8 mouse cellular contexts compared by ENCODE assay signal in the genomic region with DNA sequence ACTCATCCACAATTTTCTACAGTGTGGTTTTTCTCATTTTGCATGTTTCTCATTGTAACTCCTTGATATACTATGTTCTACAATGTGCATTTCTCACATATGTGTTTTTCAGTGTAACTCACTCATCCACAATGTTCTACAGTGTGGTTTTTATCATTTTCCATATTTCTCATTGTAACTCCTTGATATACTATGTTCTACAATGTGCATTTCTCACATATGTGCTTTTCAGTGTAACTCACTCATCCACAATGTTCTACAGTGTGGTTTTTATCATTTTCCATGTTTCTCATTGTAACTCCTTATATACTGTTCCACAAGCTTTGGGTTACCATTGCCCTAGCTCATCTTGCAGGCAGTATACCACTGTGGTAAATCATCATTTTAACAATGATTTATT.
DNase-seq lines count a peak whose midpoint lies in the region; ATAC-seq and TF ChIP-seq lines count a peak whose summit lies in the region.
"Not testable (repeated sequence)": the region's sequence is repeated elsewhere in the genome, so short reads cannot be mapped to it uniquely, and the experiment has no call there.

No protein-coding gene starts in this region.

- DNase-seq in Muller cell, postnatal 12 days (ENCODE audit: inconsistent ontology term) = peak; percentile 32
- DNase-seq in embryo, embryonic 10 days (ENCODE audit: low spot score) = peak; percentile 26
- peak; percentile 9 for DNase-seq in hindbrain, embryonic 10.5 days (ENCODE audit: low spot score)
- DNase-seq in liver, postnatal 0 days; stomach, postnatal 0 days (ENCODE audit: low spot score): not testable (repeated sequence)
- DNase-seq in naive thymus-derived CD4-positive, alpha-beta T cell, adult 2 months (ENCODE audit: low read depth) = peak; percentile 83

- not testable (repeated sequence) for H3K4me2 ChIP-seq in forebrain, embryonic 13.5 days; kidney, embryonic 16.5 days (replicated peaks; ENCODE audit: low read depth, low read length); liver, postnatal 0 days (ENCODE audit: low read depth, low read length); stomach, postnatal 0 days (replicated peaks; ENCODE audit: low read depth)

- not testable (repeated sequence) for H3K36me3 ChIP-seq in forebrain, embryonic 13.5 days (ENCODE audit: poor library complexity, severe bottlenecking); hindbrain, embryonic 10.5 days; kidney, embryonic 16.5 days (ENCODE audit: insufficient read depth, low read length); liver, postnatal 0 days (replicated peaks; ENCODE audit: insufficient read depth, low read length); stomach, postnatal 0 days (ENCODE audit: control insufficient read depth, insufficient read depth, low read length)

- H3K9me3 ChIP-seq in forebrain, embryonic 13.5 days (replicated peaks); hindbrain, embryonic 10.5 days; kidney, embryonic 16.5 days (ENCODE audit: low read length); liver, postnatal 0 days (ENCODE audit: low read length); stomach, postnatal 0 days (ENCODE audit: control insufficient read depth, low read length): not testable (repeated sequence)

- not testable (repeated sequence) for TF ChIP-seq CTCF in liver, postnatal 0 days (IDR thresholded peaks at IDR 0.05; ENCODE audit: low read depth); stomach, postnatal 0 days (IDR thresholded peaks at IDR 0.05; ENCODE audit: low read depth)

- H3K27me3 ChIP-seq in forebrain, embryonic 13.5 days; hindbrain, embryonic 10.5 days (ENCODE audit: insufficient read depth, poor library complexity, severe bottlenecking); kidney, embryonic 16.5 days (ENCODE audit: insufficient read depth, low read length); liver, postnatal 0 days (ENCODE audit: insufficient read depth, low read length); stomach, postnatal 0 days (ENCODE audit: control insufficient read depth, insufficient read depth, low read length): not testable (repeated sequence)

- not testable (repeated sequence) for H3K4me3 ChIP-seq in forebrain, embryonic 13.5 days; hindbrain, embryonic 10.5 days; kidney, embryonic 16.5 days (ENCODE audit: low read length); liver, postnatal 0 days (ENCODE audit: low read depth, low read length); stomach, postnatal 0 days (ENCODE audit: low read depth, low read length)

- ATAC-seq in forebrain, embryonic 13.5 days = peak; percentile 85
- ATAC-seq in kidney, embryonic 16.5 days (ENCODE audit: low FRiP score, low TSS enrichment) = peak; percentile 89
- ATAC-seq in liver, postnatal 0 days = peak; percentile 85
- peak; percentile 93 for ATAC-seq in stomach, postnatal 0 days (ENCODE audit: low FRiP score, low TSS enrichment)

- H3K9ac ChIP-seq in forebrain, embryonic 13.5 days; kidney, embryonic 16.5 days (replicated peaks; ENCODE audit: low read length); liver, postnatal 0 days (replicated peaks); stomach, postnatal 0 days (ENCODE audit: low read length): not testable (repeated sequence)

- H3K4me1 ChIP-seq in forebrain, embryonic 13.5 days; hindbrain, embryonic 10.5 days (replicated peaks); kidney, embryonic 16.5 days (ENCODE audit: insufficient read depth, low read length); liver, postnatal 0 days (ENCODE audit: insufficient read depth); stomach, postnatal 0 days (replicated peaks; ENCODE audit: control insufficient read depth, insufficient read depth): not testable (repeated sequence)

- H3K27ac ChIP-seq in forebrain, embryonic 13.5 days; hindbrain, embryonic 10.5 days; kidney, embryonic 16.5 days (ENCODE audit: low read length); liver, postnatal 0 days (ENCODE audit: low read depth); stomach, postnatal 0 days (replicated peaks): not testable (repeated sequence)

- TF ChIP-seq EP300 in liver, postnatal 0 days (IDR thresholded peaks at IDR 0.05; ENCODE audit: low read depth); stomach, postnatal 0 days (optimal IDR thresholded peaks at IDR 0.05): not testable (repeated sequence)
